Mouse (Mus musculus): ENCODE measurements around the gene Nutm1. TPM values are rescaled to one million over a fixed set of nuclear protein-coding genes. Genes with fewer than 3 reads are reported as not detected.

Gene Nutm1
- polyA plus RNA-seq, 1 experiment = not detected

DNA sequence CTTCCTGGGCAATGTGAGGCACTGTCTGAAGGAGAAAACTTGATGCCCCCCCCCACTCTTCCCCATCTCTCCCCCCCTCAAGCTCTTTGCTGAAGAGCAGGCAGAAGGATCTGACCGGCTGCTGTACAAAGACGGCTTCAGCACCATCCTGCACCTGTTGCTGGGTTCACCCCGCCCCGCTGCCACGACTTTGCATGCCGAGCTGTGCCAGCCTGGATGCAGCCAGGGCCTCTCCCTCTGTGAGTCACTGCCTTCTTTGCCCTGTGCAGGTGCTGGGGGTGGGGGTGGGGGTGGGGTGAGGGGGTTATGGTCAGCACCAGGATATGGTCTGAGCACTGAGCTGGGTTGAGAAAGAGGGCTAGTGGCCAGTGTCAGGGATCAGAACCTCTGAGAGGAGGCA is 12.9 kb downstream of the Nutm1 start:
- Histone ChIP-seq H3K27ac (ENCODE audit: insufficient read depth, low read depth, low read length) (no peak overlapping the region), H3K4me1 (ENCODE audit: control insufficient read depth, insufficient read depth, low read length) (peaks cover 6% of the 10 kb centered on the region), H3K4me3 (ENCODE audit: insufficient read depth, low read depth, low read length) (no peak overlapping the region)
- TF ChIP-seq CTCF (IDR thresholded peaks at IDR 0.05; ENCODE audit: insufficient read depth, low read depth, low read length) = no peak
- no peak for TF ChIP-seq POLR2A (IDR thresholded peaks at IDR 0.05; ENCODE audit: insufficient read depth, low read depth, low read length)
- WGBS = 73% methylated on average over 6 of the region's 6 CpGs

- H3K4me1 ChIP-seq (ENCODE audit: control insufficient read depth, insufficient read depth, low read length) = peaks cover 9% of the 10 kb centered on the region
- H3K4me3 ChIP-seq (ENCODE audit: insufficient read depth, low read depth, low read length) = no peak overlapping the region
- H3K27ac ChIP-seq (ENCODE audit: insufficient read depth, low read depth, low read length) = no peak overlapping the region
- WGBS = 83% methylated on average over 5 of the region's 5 CpGs
- no peak for TF ChIP-seq CTCF (IDR thresholded peaks at IDR 0.05; ENCODE audit: insufficient read depth, low read depth, low read length)
- TF ChIP-seq POLR2A (IDR thresholded peaks at IDR 0.05; ENCODE audit: insufficient read depth, low read depth, low read length) = no peak
Measured at GRCm38 (mm10) chr2:112245307-112245706, 13.8 kb downstream of the Nutm1 start.

- Histone ChIP-seq H3K4me1 (ENCODE audit: control insufficient read depth, insufficient read depth, low read length) (peaks cover 9% of the 10 kb centered on the region), H3K4me3 (ENCODE audit: insufficient read depth, low read depth, low read length) (no peak overlapping the region), H3K27ac (ENCODE audit: insufficient read depth, low read depth, low read length) (no peak overlapping the region)
- 87% methylated on average over 14 of the region's 14 CpGs for WGBS
- TF ChIP-seq CTCF (IDR thresholded peaks at IDR 0.05; ENCODE audit: insufficient read depth, low read depth, low read length) (no peak), POLR2A (IDR thresholded peaks at IDR 0.05; ENCODE audit: insufficient read depth, low read depth, low read length) (no peak)
Measured at GRCm38 (mm10) chr2:112241787-112242186, 17.3 kb downstream of the Nutm1 start.

- H3K4me1 ChIP-seq (ENCODE audit: control insufficient read depth, insufficient read depth, low read length) = peaks cover 9% of the 10 kb centered on the region
- peak overlapping the region; percentile 93 for H3K4me3 ChIP-seq (ENCODE audit: insufficient read depth, low read depth, low read length)
- TF ChIP-seq CTCF (IDR thresholded peaks at IDR 0.05; ENCODE audit: insufficient read depth, low read depth, low read length) (no peak), POLR2A (IDR thresholded peaks at IDR 0.05; ENCODE audit: insufficient read depth, low read depth, low read length) (no peak)
- under 1% methylated on average over 28 of the region's 28 CpGs for WGBS
- peak overlapping the region; percentile 70 for H3K27ac ChIP-seq (ENCODE audit: insufficient read depth, low read depth, low read length)
Measured at GRCm38 (mm10) chr2:112239935-112240721, 19.0 kb downstream of the Nutm1 start.

DNA sequence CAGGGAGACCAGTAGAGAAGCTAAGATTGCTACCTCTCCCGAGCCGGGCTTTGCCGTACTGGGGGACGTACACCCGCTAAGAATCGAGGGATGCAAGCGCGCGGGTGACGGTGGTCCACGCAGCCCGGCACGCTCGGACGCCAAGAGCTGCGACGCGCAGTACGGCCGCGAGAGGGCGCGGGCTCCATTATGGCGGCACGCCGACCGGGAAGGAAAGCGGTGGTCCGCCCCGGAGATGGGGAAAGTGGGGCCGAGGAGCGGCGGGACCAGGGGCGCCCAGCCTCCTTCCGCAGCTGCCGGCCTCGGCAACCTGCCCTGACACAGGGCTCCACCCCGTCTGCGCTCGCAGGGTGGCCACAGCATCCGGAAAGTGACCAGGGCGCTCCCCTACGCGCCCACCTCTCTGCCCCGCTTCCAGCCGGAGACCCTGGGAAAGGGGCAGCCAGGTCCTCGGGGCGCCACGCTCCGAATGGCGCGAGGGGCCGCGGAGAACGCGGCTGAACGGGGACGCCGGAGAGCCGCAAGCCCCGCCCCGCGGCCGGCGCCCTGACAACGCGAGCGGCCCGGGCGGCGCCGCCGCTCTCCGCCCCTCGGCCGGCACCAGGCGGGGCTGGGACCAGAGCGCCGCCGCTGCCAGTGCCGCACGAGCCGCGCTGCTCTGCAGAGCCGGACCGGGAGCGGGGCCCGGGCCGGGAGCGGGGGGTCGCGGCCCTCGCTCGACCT is 19.7 kb downstream of the Nutm1 start, which contains the start of gene Lpcat4:
Lpcat4 (plus strand) TSS at position 257 of the 723 bp plus-strand sequence.
- WGBS = under 1% methylated on average over 93 of the region's 94 CpGs
- Histone ChIP-seq H3K27ac (ENCODE audit: insufficient read depth, low read depth, low read length) (peak within 1 kb of the TSS; percentile 93), H3K4me3 (ENCODE audit: insufficient read depth, low read depth, low read length) (peak within 1 kb of the TSS; percentile 93), H3K4me1 (ENCODE audit: control insufficient read depth, insufficient read depth, low read length) (peaks cover 9% of the 10 kb centered on the region)
- TF ChIP-seq CTCF (IDR thresholded peaks at IDR 0.05; ENCODE audit: insufficient read depth, low read depth, low read length) = peak; percentile 87
- peak; percentile 58; the same call in 1 of the 2 replicates for TF ChIP-seq POLR2A (IDR thresholded peaks at IDR 0.05; ENCODE audit: insufficient read depth, low read depth, low read length)

- Histone ChIP-seq H3K27ac (ENCODE audit: insufficient read depth, low read depth, low read length) (no peak overlapping the region), H3K4me3 (ENCODE audit: insufficient read depth, low read depth, low read length) (no peak overlapping the region), H3K4me1 (ENCODE audit: control insufficient read depth, insufficient read depth, low read length) (peaks cover 9% of the 10 kb centered on the region)
- TF ChIP-seq CTCF (IDR thresholded peaks at IDR 0.05; ENCODE audit: insufficient read depth, low read depth, low read length) (no peak), POLR2A (IDR thresholded peaks at IDR 0.05; ENCODE audit: insufficient read depth, low read depth, low read length) (no peak)
- WGBS = 14% methylated on average over 4 of the region's 4 CpGs
Measured at GRCm38 (mm10) chr2:112238006-112238405, 21.1 kb downstream of the Nutm1 start.

- Histone ChIP-seq H3K4me3 (ENCODE audit: insufficient read depth, low read depth, low read length) (no peak overlapping the region), H3K4me1 (ENCODE audit: control insufficient read depth, insufficient read depth, low read length) (peaks cover 6% of the 10 kb centered on the region), H3K27ac (ENCODE audit: insufficient read depth, low read depth, low read length) (no peak overlapping the region)
- WGBS = 83% methylated on average over 2 of the region's 2 CpGs
- TF ChIP-seq CTCF (IDR thresholded peaks at IDR 0.05; ENCODE audit: insufficient read depth, low read depth, low read length) (no peak), POLR2A (IDR thresholded peaks at IDR 0.05; ENCODE audit: insufficient read depth, low read depth, low read length) (no peak)
Measured at GRCm38 (mm10) chr2:112236620-112237019, 22.5 kb downstream of the Nutm1 start.

GRCm38 (mm10) chr2:112232623-112233022 is 26.5 kb downstream of the Nutm1 start:
- 94% methylated on average over 1 of the region's 1 CpGs for WGBS
- Histone ChIP-seq H3K4me3 (ENCODE audit: insufficient read depth, low read depth, low read length) (no peak overlapping the region), H3K27ac (ENCODE audit: insufficient read depth, low read depth, low read length) (no peak overlapping the region), H3K4me1 (ENCODE audit: control insufficient read depth, insufficient read depth, low read length) (peaks cover 4% of the 10 kb centered on the region)
- TF ChIP-seq CTCF (IDR thresholded peaks at IDR 0.05; ENCODE audit: insufficient read depth, low read depth, low read length) = no peak
- no peak for TF ChIP-seq POLR2A (IDR thresholded peaks at IDR 0.05; ENCODE audit: insufficient read depth, low read depth, low read length)

GRCm38 (mm10) chr2:112224356-112224755 is 34.7 kb downstream of the Nutm1 start:
- no peak overlapping the region for H3K4me3 ChIP-seq (ENCODE audit: insufficient read depth, low read depth, low read length)
- WGBS = 25% methylated on average over 4 of the region's 4 CpGs
- peaks cover 3% of the 10 kb centered on the region for H3K4me1 ChIP-seq (ENCODE audit: control insufficient read depth, insufficient read depth, low read length)
- H3K27ac ChIP-seq (ENCODE audit: insufficient read depth, low read depth, low read length) = peak overlapping the region; percentile 97
- no peak for TF ChIP-seq POLR2A (IDR thresholded peaks at IDR 0.05; ENCODE audit: insufficient read depth, low read depth, low read length)
- TF ChIP-seq CTCF (IDR thresholded peaks at IDR 0.05; ENCODE audit: insufficient read depth, low read depth, low read length) = no peak

Measured in olfactory bulb, adult 2 months (tissue).